Mouse (Mus musculus): ENCODE measurements around the gene Ice2. TPM values are rescaled to one million over a fixed set of nuclear protein-coding genes. Genes with fewer than 3 reads are reported as not detected.

Ice2 gene
- polyA plus RNA-seq, 1 experiment from 2014 or later, result 12.5 TPM

DNA sequence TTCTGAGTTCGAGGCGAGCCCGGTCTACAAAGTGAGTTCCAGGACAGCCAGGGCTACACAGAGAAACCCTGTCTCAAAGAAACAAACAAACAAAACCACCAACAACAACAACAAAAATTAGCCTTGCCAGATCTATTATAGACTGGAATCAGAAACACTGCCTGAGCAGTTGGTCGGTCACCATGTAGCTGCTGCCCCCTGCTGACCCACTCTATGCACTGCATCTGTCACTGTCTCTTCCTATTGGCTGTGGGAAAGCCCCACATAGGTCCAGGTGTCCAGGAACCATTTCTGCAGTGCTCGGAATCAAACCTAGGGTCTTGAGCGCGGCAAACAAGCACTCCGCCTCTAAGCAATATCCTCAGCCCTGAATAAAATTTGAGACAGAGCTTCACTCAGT lies 29.6 kb upstream of the Ice2 start:
- H3K9me3 ChIP-seq (ENCODE audit: control insufficient read depth, low read length), result no peaks in the 10 kb centered on the region
- peak; percentile 62 for DNase-seq (ENCODE audit: low spot score)
- WGBS, result 72% methylated on average over 8 of the region's 8 CpGs
- no peak overlapping the region for H3K27ac ChIP-seq
- 0 out of 2 replicates have a peak, but pooled peaks cover 4% of the 10 kb centered on the region for H3K4me1 ChIP-seq (replicated peaks; ENCODE audit: control insufficient read depth, insufficient read depth, low read length)
- no peak overlapping the region for H3K4me3 ChIP-seq (replicated peaks; ENCODE audit: low read length)
- no peaks in the 10 kb centered on the region for H3K36me3 ChIP-seq (replicated peaks; ENCODE audit: control insufficient read depth, insufficient read depth)
- no peak for ATAC-seq (ENCODE audit: low FRiP score)
- H3K27me3 ChIP-seq (ENCODE audit: control insufficient read depth, insufficient read depth, low read length), result no peaks in the 10 kb centered on the region
- H3K9ac ChIP-seq, result no peak overlapping the region
- H3K4me2 ChIP-seq (replicated peaks), result no peak overlapping the region

DNA sequence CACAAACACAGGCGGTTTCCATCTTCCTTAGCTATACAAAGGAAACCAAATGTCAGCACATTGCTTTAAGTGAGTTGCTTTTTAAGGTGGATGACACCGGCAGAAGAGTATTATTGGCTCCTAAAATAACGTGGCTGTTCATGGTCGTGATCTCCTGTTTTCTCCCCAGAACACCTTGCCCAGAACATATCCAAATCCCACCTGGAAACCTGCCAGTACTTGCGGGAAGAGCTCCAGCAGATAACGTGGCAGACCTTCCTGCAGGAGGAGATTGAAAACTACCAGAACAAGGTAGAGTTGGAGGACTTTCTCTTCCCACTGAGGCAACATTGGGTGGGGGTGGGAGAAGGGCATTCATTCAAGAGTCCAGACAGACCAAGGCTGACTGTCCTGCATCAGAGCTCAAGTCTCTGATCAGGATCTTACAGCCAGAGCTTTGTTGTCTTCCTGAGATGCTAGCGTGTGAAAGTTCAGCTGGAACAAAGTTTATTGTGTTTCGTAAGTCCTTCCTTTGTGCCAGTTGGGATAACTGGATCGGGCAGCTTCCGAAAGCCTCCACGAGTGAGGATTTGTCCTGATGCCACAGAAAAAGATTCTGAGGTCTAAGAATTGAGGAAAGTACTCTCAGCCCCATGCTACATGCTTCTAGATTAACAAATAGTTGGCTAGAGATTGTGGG lies 26.5 kb upstream of the Ice2 start:
- WGBS, result 85% methylated on average over 11 of the region's 11 CpGs
- ATAC-seq (ENCODE audit: low FRiP score) (no peak), DNase-seq (ENCODE audit: low spot score) (no peak)
- Histone ChIP-seq H3K27ac (no peak overlapping the region), H3K9ac (no peak overlapping the region), H3K27me3 (ENCODE audit: control insufficient read depth, insufficient read depth, low read length) (no peaks in the 10 kb centered on the region), H3K9me3 (ENCODE audit: control insufficient read depth, low read length) (no peaks in the 10 kb centered on the region), H3K4me1 (replicated peaks; ENCODE audit: control insufficient read depth, insufficient read depth, low read length) (0 out of 2 replicates have a peak, but pooled peaks cover 4% of the 10 kb centered on the region), H3K36me3 (replicated peaks; ENCODE audit: control insufficient read depth, insufficient read depth) (peaks cover 3% of the 10 kb centered on the region; the same call in 1 of the 2 replicates), H3K4me3 (replicated peaks; ENCODE audit: low read length) (no peak overlapping the region), H3K4me2 (replicated peaks) (no peak overlapping the region)

DNA sequence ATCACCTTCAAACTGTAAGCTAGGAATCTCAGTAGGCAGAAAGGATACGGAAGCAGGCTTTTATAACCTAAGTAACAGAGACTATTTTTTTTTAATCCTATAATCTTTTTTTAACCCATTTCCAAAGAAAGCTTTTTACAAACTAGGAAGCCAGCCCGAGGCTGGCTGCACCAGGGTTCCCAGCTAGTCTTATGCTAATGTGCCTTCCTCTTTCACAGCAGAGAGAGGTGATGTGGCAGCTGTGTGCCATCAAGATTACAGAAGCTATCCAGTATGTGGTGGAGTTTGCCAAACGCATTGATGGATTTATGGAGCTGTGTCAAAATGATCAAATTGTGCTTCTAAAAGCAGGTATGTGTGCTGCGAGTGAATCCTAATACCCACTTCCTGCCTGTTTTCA lies 24.8 kb upstream of the Ice2 start:
- no peak for DNase-seq (ENCODE audit: low spot score)
- WGBS, result 34% methylated on average over 4 of the region's 4 CpGs
- no peak for ATAC-seq (ENCODE audit: low FRiP score)

DNA sequence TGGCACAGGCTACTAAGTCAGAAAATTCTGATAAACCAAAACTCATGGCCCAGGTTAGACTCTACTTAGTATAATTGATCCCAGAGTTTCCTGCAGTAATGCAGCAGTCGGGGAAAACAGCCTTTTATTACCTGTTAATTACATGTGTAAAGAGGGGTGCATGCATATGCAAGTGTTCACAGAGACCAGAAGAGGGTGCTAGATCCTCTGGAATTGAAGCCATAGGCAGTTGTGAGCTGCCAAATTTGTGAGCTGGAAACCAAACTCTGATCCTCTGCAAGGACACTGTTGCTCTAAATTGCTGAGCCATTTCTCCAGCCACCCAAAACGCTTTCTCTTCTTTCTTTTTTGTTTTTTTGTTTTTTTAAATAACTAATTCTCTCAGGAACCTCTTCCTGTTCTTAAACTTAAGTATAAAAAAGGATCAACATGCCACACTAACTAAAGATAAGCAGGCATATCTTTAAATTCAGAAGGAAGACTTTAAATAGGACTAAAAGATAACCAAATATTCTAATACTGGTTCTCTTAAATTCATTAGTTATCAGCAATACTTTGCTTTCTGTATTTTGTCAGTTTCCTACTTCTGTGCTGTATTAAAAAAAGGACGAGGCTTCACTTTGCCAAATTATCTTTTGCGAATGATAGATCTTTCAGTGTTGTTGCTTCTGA lies 20.6 kb upstream of the Ice2 start:
- no peak overlapping the region for H3K4me3 ChIP-seq (replicated peaks; ENCODE audit: low read length)
- no peak for ATAC-seq (ENCODE audit: low FRiP score)

More for the DNA sequence above, 24.8 kb upstream of the Ice2 start:
- Histone ChIP-seq H3K27me3 (ENCODE audit: control insufficient read depth, insufficient read depth, low read length) (no peaks in the 10 kb centered on the region), H3K4me1 (replicated peaks; ENCODE audit: control insufficient read depth, insufficient read depth, low read length) (0 out of 2 replicates have a peak, but pooled peaks cover 4% of the 10 kb centered on the region), H3K4me2 (replicated peaks) (no peak overlapping the region), H3K9me3 (ENCODE audit: control insufficient read depth, low read length) (no peaks in the 10 kb centered on the region), H3K27ac (peak overlapping the region; percentile 20; the same call in 1 of the 2 replicates), H3K9ac (0 out of 2 replicates have a peak overlapping the region, but pooled peaks have one; percentile 2), H3K4me3 (replicated peaks; ENCODE audit: low read length) (no peak overlapping the region), H3K36me3 (replicated peaks; ENCODE audit: control insufficient read depth, insufficient read depth) (peaks cover 6% of the 10 kb centered on the region)

DNA sequence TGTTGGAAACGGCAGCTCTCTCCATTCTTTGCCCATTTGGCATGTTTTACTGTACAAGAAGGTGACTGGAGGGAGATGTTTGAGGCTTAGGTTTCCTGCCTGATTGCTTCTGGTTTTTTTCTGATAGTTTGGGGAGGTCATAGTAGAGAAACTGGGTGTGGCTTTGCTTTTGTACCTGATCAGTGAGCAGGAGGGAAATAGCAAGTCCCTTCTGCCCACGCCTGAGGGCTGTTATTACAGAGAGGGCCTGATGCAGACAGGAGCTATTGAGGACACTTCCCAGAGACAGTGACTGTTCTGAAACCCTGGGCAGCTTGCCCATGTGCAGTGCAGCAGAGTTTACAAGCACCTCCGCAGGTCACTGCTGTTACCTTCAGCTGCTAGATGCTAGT lies 20.1 kb upstream of the Ice2 start:
- 0 out of 2 replicates have a peak, but pooled peaks cover 2% of the 10 kb centered on the region for H3K4me1 ChIP-seq (replicated peaks; ENCODE audit: control insufficient read depth, insufficient read depth, low read length)
- DNase-seq (ENCODE audit: low spot score) (no peak), ATAC-seq (ENCODE audit: low FRiP score) (no peak)
- H3K27ac ChIP-seq, result no peak overlapping the region
- H3K27me3 ChIP-seq (ENCODE audit: control insufficient read depth, insufficient read depth, low read length), result no peaks in the 10 kb centered on the region
- no peaks in the 10 kb centered on the region for H3K9me3 ChIP-seq (ENCODE audit: control insufficient read depth, low read length)
- WGBS, result 93% methylated on average over 3 of the region's 3 CpGs
- H3K36me3 ChIP-seq (replicated peaks; ENCODE audit: control insufficient read depth, insufficient read depth), result peaks cover 6% of the 10 kb centered on the region
- no peak overlapping the region for H3K9ac ChIP-seq
- no peak overlapping the region for H3K4me3 ChIP-seq (replicated peaks; ENCODE audit: low read length)
- H3K4me2 ChIP-seq (replicated peaks), result no peak overlapping the region

More for the DNA sequence above, 20.6 kb upstream of the Ice2 start:
- H3K9me3 ChIP-seq (ENCODE audit: control insufficient read depth, low read length), result no peaks in the 10 kb centered on the region
- no peak for DNase-seq (ENCODE audit: low spot score)
- no peak overlapping the region for H3K9ac ChIP-seq
- no peak overlapping the region for H3K27ac ChIP-seq
- H3K4me1 ChIP-seq (replicated peaks; ENCODE audit: control insufficient read depth, insufficient read depth, low read length), result 0 out of 2 replicates have a peak, but pooled peaks cover 4% of the 10 kb centered on the region
- H3K36me3 ChIP-seq (replicated peaks; ENCODE audit: control insufficient read depth, insufficient read depth), result peaks cover 6% of the 10 kb centered on the region
- H3K27me3 ChIP-seq (ENCODE audit: control insufficient read depth, insufficient read depth, low read length), result no peaks in the 10 kb centered on the region
- no peak overlapping the region for H3K4me2 ChIP-seq (replicated peaks)
- WGBS, result 92% methylated on average over 4 of the region's 4 CpGs

DNA sequence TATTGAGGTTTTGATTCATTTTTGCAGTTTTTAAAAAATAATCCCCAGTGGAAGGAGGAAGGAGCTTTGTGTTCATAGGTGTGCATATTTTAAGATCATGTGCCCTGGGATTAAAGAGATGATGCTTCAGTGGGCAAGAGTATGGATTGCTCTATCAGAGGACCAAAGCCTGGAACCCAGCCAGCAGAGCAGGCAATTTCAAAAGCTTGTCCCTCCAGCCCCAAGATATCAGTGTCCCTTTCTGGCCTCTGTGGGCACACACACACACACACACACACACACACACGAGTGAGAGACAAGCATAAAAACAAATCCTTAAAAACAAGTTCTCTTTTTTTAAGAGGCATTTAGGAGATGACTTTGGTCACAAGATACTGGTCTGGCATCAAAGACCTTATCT lies 17.2 kb upstream of the Ice2 start:
- 61% methylated on average over 1 of the region's 1 CpGs for WGBS

DNA sequence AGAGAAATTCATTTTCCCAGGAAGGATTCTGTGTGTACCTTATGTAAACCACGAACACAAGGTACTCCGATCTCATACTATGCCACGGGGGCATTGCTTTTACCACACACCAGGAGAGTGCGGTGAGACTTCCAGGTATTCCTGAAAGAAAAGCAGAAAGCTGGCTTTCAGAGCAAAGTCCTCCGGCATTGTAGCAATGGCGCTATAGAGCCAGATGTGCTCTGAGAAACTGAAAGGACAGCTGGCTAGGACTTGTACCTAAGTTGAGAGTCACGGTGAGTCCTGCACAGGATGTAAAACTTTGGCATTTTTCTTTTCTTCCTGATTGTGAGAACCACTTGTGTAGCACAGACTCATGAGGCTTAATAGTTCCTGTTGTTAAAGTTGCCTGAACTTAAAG lies 16.0 kb upstream of the Ice2 start:
- H3K9me3 ChIP-seq (ENCODE audit: control insufficient read depth, low read length), result no peaks in the 10 kb centered on the region
- DNase-seq (ENCODE audit: low spot score) (no peak), ATAC-seq (ENCODE audit: low FRiP score) (no peak)
- H3K9ac ChIP-seq, result no peak overlapping the region
- no peak overlapping the region for H3K27ac ChIP-seq
- no peak overlapping the region for H3K4me2 ChIP-seq (replicated peaks)
- H3K4me1 ChIP-seq (replicated peaks; ENCODE audit: control insufficient read depth, insufficient read depth, low read length), result no peaks in the 10 kb centered on the region
- no peaks in the 10 kb centered on the region for H3K27me3 ChIP-seq (ENCODE audit: control insufficient read depth, insufficient read depth, low read length)
- WGBS, result 67% methylated on average over 7 of the region's 7 CpGs
- no peaks in the 10 kb centered on the region; the same call in 1 of the 2 replicates for H3K36me3 ChIP-seq (replicated peaks; ENCODE audit: control insufficient read depth, insufficient read depth)
- H3K4me3 ChIP-seq (replicated peaks; ENCODE audit: low read length), result no peak overlapping the region

More for the DNA sequence above, 17.2 kb upstream of the Ice2 start:
- Histone ChIP-seq H3K9ac (no peak overlapping the region), H3K27ac (no peak overlapping the region), H3K4me2 (replicated peaks) (no peak overlapping the region), H3K36me3 (replicated peaks; ENCODE audit: control insufficient read depth, insufficient read depth) (peaks cover 6% of the 10 kb centered on the region), H3K4me3 (replicated peaks; ENCODE audit: low read length) (no peak overlapping the region), H3K4me1 (replicated peaks; ENCODE audit: control insufficient read depth, insufficient read depth, low read length) (no peaks in the 10 kb centered on the region), H3K9me3 (ENCODE audit: control insufficient read depth, low read length) (no peaks in the 10 kb centered on the region), H3K27me3 (ENCODE audit: control insufficient read depth, insufficient read depth, low read length) (no peaks in the 10 kb centered on the region)
- ATAC-seq (ENCODE audit: low FRiP score) (no peak), DNase-seq (ENCODE audit: low spot score) (no peak)

DNA sequence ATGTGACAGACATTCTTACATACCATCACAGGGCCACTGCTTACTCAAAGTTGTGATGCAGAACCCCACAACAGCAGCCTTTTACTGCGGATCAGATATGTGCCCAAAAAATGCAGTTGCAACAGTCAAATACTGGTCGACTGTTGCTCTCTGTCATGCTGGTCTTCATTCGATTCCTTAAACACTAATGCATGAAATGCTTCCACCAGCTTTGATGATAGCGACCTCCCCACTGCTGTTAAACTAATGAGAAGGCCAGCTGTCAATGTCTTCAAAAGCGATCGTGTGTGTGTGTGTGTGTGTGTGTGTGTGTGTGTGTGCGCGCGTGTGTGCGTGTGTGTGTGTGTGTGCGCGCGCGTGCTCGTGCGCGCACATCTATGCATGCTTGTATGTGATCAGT lies 13.2 kb upstream of the Ice2 start:
- H3K9ac ChIP-seq, result no peak overlapping the region
- ATAC-seq (ENCODE audit: low FRiP score), result no peak
- no peak overlapping the region for H3K27ac ChIP-seq
- H3K27me3 ChIP-seq (ENCODE audit: control insufficient read depth, insufficient read depth, low read length), result no peaks in the 10 kb centered on the region
- no peaks in the 10 kb centered on the region for H3K9me3 ChIP-seq (ENCODE audit: control insufficient read depth, low read length)
- H3K4me1 ChIP-seq (replicated peaks; ENCODE audit: control insufficient read depth, insufficient read depth, low read length), result no peaks in the 10 kb centered on the region
- no peak for DNase-seq (ENCODE audit: low spot score)
- H3K36me3 ChIP-seq (replicated peaks; ENCODE audit: control insufficient read depth, insufficient read depth), result no peaks in the 10 kb centered on the region
- no peak overlapping the region for H3K4me2 ChIP-seq (replicated peaks)
- H3K4me3 ChIP-seq (replicated peaks; ENCODE audit: low read length), result no peak overlapping the region
- 86% methylated on average over 17 of the region's 17 CpGs for WGBS

DNA sequence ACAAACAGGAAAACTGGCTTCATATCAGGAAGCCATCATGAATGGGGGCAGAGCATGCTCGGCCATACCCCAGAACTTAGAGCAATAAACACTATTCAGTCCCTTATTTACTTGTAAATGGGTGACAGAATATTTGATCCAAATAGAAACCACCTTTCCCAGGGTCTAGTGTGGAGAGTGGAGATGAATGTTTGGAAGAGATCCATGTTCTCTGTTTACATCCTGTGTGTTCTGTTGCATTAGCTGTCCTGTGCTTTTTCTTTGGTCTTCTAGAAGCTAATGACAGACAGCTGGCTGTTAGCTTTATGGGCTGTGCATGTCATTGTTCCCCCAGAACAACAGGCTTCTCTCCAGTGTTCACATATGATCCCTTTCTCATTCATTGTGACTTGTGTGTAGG lies 12.8 kb upstream of the Ice2 start:
- Histone ChIP-seq H3K9me3 (ENCODE audit: control insufficient read depth, low read length) (no peaks in the 10 kb centered on the region), H3K4me2 (replicated peaks) (no peak overlapping the region), H3K4me3 (replicated peaks; ENCODE audit: low read length) (no peak overlapping the region), H3K27ac (no peak overlapping the region), H3K36me3 (replicated peaks; ENCODE audit: control insufficient read depth, insufficient read depth) (no peaks in the 10 kb centered on the region), H3K27me3 (ENCODE audit: control insufficient read depth, insufficient read depth, low read length) (no peaks in the 10 kb centered on the region), H3K9ac (no peak overlapping the region), H3K4me1 (replicated peaks; ENCODE audit: control insufficient read depth, insufficient read depth, low read length) (no peaks in the 10 kb centered on the region)
- DNase-seq (ENCODE audit: low spot score), result no peak
- 71% methylated on average over 1 of the region's 1 CpGs for WGBS
- no peak for ATAC-seq (ENCODE audit: low FRiP score)

Data from hindbrain, embryonic 14.5 days (tissue).